Mouse (Mus musculus) lung, postnatal 14 days (tissue): ENCODE results near the gene Psmg3.

Source experiments
- DNase-seq: peaks from one replicate; pipeline ENCODE4 v3.0.0; 2021

The Psmg3 gene

DNA sequence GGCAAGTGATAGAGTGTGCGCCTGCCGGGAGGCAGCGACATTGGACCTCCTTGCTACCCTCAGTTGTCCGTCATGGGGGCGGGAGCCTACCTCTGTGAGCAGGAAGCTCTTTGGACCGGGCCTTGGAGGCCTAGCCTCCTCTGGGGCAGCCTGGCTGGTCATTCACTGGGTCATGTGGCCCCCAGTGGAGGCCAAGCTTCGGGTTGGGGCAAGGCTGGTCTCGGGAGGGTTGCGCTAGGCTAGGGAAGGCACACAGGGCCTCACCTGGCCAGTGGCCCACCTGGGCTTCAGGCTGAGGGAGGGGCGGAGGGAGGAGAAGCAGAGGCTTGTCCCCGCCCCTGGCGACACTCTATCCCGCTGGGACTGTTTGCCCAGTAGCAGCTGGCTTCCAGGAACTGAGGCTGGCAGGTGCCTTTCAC is 12.7 kb downstream of the Psmg3 start:
- peak; percentile 64 for DNase-seq

- DNase-seq = no peak
These were observed 13.6 kb downstream of the Psmg3 start for GRCm38 (mm10) chr5:139813126-139813490.

DNA sequence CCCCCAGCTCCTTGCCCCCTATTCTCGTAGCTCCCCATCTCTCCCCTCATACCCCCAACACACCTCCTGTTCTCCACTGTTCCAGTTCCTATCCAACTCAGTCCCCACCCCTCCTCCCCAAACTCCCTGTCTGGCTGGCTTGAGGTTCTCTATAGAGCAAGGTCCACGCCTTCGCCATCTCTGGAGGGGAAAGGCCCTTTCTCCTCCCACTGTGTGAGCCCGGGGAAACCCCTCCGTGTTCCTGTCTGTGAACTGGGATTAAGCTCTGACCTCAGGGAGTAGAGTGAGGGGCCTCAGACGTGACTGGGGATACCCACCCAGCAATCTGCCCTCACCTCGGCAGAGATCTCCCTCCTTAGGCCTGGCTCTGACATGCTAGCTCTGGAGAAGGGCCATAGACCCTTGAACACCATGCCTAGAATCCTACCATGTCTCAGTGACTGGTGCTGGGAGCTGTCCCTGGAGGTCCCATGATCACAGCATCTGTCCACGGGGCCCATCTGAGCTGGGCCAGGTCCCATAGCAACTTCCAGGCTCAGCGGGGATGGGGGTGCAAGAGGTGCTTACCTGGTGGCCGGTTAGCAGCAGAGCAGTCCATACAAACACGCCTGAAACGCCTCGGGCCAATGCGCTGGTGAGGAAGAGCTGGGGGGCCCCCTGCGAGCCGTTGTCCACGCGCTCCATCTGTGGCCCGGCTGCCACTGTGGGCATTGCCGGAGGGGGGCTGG is 14.1 kb downstream of the Psmg3 start:
- no peak for DNase-seq

DNA sequence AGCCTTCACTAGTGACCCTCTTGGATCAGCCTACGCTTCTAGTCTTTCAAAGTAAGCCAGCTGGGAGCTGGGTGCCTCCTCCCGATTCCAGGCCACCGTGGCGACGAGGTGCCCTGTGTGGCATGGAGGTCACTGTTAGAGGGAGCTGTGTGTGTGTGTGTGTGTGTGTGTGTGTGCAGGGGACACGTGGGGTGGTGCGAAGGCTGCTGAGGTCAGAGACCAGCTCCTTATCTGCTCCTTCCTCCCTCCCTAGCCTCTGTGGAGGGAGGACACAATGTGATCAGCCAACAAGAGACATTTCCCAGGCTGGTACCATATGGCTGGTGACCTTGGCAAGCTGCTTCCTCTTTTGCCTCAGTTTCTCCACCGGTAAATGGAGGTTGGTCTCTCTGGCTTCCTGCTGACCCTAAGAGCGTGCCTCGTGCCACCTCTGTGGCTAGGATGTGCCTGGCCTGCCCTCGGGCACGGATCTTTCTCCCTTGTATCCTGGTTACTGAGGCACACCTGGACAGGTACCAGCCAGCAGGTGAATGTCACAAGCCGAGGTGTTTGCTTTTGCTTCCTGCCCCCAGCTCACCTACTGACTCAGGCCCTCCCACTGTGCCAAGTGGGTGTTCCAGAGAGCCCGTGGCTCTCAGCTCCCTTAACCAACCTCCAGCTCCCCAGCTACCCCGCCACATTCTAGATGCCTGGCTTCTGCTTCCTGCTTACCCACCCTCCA is 14.8 kb downstream of the Psmg3 start:
- no peak for DNase-seq

GRCm38 (mm10) chr5:139809397-139809796 is 17.3 kb downstream of the Psmg3 start:
- no peak for DNase-seq

- no peak for DNase-seq
These were observed 20.8 kb downstream of the Psmg3 start for GRCm38 (mm10) chr5:139805924-139806323.

- no peak for DNase-seq
These were observed 22.0 kb downstream of the Psmg3 start for GRCm38 (mm10) chr5:139804573-139805111.

- no peak for DNase-seq
These were observed 22.6 kb downstream of the Psmg3 start for GRCm38 (mm10) chr5:139804107-139804551.

GRCm38 (mm10) chr5:139803601-139804102 is 23.0 kb downstream of the Psmg3 start:
- DNase-seq = peak; percentile 80

- no peak for DNase-seq
These were observed 23.5 kb downstream of the Psmg3 start for GRCm38 (mm10) chr5:139803165-139803564.

DNA sequence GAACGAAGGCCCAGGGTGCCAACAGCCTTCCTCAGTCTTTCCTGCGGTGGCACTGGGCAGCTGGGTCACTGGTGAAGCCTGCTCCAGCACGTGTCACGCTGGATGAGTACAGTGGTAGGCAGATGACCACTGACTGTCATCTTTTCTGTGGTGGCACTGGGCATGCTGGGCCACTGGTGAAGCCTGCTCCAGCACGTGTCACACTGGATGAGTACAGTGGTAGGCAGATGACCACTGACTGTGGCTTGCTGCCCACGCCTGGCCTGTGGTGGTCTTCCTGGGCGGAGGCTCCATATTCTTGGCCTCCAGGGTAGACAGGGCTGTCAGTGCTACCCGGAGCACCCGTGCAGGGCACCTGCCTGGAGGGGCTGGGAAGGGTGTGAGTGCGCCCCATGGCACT is 24.8 kb downstream of the Psmg3 start:
- no peak for DNase-seq

GRCm38 (mm10) chr5:139801231-139801630 is 25.5 kb downstream of the Psmg3 start:
- DNase-seq = no peak

- DNase-seq = no peak
These were observed 26.7 kb downstream of the Psmg3 start for GRCm38 (mm10) chr5:139799801-139800590.

GRCm38 (mm10) chr5:139799041-139799440 is 27.6 kb downstream of the Psmg3 start:
- DNase-seq = no peak

- DNase-seq = peak; percentile 38
These were observed 28.4 kb downstream of the Psmg3 start for GRCm38 (mm10) chr5:139798168-139798900.

- peak; percentile 91 for DNase-seq
These were observed 29.1 kb downstream of the Psmg3 start for GRCm38 (mm10) chr5:139797473-139798167.

DNA sequence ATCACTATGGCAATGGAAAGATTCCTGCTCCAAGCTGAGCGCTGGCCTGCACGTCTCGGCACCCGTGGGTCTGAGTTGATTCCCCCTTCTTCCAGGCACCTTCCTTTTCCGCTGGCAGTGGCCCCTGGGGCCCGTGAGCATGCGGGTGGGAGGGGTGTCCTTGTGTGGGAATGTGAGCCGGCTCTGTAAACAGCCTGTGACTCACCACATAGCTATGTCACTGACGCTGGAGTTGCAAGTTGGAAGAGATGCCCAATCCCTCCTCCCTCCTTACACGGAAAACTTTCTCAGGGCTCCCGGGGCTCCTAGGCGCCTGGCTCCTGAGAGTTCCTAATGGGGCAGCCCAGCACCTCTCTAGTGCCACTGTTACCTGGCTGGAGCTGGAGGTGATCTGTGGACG is 29.8 kb downstream of the Psmg3 start:
- peak; percentile 90 for DNase-seq

DNA sequence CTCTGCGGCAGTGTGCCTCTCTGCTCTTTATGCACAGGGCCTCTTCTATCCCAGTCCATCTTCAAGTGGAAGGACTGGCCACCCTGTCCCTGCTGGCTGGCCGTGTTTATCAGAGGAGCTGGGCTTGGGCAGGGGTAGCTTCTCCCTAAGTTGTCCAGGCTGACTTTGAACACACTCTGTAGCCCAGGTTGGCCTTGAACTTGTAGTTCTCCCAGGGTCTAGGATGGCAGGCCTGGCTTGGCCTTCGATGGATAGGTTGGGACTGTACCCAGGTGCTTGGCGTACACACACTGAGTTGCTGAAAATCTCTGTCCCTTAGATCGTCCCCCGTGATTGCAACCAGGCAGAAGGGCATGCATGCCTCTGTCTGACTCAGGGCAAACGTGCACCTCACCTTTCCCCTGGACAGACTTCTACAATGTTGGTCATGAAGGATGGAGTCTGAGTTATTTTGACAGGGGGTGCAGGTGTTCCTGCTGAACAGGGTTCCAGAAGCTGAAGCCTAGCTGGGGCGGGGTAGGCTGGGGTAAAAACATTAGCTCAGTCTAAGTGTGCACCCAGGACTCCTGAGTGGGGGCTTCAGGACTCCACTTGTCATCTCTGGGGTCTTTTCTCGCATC is 30.6 kb downstream of the Psmg3 start:
- DNase-seq = no peak

DNA sequence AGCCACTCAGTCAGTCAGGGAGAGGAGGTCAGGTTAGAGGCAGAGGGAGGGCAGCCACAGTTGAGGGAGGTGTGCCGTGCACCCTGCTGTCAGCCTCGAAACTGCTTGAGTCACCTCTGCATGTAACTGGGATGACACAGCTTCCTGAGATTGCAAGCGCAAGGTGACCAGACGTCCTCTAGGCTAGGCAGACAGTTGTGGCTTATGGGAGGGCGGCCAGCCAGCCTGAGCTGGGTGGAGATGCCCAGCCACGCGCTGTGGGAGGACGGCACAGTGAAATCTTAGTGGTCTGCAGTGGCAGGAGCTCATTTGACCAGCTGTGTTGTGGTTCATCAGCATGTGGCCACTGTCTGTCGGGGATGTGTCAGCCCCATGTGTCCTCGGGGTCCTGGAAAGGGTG is 31.7 kb downstream of the Psmg3 start:
- DNase-seq = no peak

GRCm38 (mm10) chr5:139794137-139794536 is 32.5 kb downstream of the Psmg3 start:
- DNase-seq = no peak
